Mouse (Mus musculus): ENCODE data around the gene Slc4a5.

- TF ChIP-seq ZNF384 (IDR thresholded peaks at IDR 0.05; ENCODE audit: low read depth, low read length): no peak
- TF ChIP-seq CHD2 (IDR thresholded peaks at IDR 0.05; ENCODE audit: low read depth, low read length): no peak
Observed at GRCm38 (mm10) chr6:83193571-83193970, 26.1 kb upstream of the Slc4a5 start.

Data from ES-E14 (cell line).